Mouse (Mus musculus): ENCODE results near the gene Stoml2. TPM values are rescaled to one million over a fixed set of nuclear protein-coding genes. Genes with fewer than 3 reads are reported as not detected.

The Stoml2 gene
- total RNA-seq, 2 experiments from 2014 or later: 82.9 to 84.8 TPM

GRCm38 (mm10) chr4:43040881-43041547, 9.5 kb upstream of the Stoml2 start:
- intact Hi-C loops (cut with DNase I; ENCODE audit: low total_unique reads): no loop called here
- no peak for DNase-seq

DNA sequence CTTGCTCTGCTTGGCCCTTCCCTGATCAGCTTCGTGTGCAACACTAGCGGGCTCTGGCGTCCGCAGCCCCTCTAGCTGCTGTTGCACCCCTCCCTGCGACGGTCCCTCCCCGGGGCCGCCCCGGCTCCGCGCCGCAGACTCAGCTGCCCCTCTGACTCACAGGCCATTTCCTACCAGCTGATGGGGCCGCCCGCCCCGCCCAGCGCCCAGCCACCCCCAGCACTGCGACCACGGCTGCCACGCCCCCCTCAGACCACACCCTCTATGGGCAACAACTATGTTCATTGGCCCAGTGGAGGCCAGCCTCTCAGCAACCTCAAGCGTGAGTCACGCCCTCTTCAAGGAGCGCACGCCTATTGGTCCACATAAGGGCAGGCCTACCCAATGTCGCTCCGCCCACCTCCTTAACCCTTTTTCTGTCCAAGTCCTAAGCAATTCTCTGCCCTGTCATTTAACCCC, 8.6 kb upstream of the Stoml2 start:
- DNase-seq: peak; percentile 98
- intact Hi-C loops (cut with DNase I; ENCODE audit: low total_unique reads): no loop called here

- intact Hi-C loops (cut with DNase I; ENCODE audit: low total_unique reads): no loop called here
- DNase-seq: no peak
These were observed 8.1 kb upstream of the Stoml2 start for GRCm38 (mm10) chr4:43039609-43040008.

GRCm38 (mm10) chr4:43038567-43039495, 7.3 kb upstream of the Stoml2 start:
- intact Hi-C loops (cut with DNase I; ENCODE audit: low total_unique reads): no loop called here
- DNase-seq: peak; percentile 72

DNA sequence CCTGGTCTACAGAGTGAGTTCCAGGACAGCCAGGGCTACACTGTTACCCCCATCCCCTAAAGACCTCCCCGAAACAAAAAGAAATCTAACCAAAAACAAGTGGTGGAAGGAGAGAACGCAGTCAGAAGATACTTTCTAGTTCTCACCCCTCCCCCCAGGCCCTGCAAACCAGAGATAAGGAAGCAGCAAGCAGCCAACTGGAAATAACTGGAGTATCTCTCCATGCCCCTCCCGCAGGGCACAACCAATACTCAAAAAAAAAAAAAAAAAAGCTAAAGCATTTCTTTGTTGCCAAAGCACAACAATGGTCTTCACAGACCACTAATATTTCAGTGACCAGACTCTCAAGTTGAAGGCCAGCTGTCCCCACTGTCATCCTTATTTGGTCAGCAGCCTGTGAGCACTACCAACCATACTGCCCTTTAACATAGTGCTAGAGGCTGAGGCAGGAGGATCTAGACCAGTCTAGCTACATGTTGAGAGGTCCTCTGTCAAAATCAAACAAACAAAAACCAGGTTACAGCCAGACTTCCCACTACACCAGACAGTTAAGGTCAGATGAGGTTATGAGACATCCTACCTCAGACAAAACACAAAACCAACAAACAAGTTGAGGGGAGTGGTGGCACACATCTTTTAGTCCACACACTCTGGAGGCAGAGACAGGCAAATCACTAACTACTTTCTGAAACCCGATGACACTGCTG, 6.5 kb upstream of the Stoml2 start:
- DNase-seq: no peak

DNA sequence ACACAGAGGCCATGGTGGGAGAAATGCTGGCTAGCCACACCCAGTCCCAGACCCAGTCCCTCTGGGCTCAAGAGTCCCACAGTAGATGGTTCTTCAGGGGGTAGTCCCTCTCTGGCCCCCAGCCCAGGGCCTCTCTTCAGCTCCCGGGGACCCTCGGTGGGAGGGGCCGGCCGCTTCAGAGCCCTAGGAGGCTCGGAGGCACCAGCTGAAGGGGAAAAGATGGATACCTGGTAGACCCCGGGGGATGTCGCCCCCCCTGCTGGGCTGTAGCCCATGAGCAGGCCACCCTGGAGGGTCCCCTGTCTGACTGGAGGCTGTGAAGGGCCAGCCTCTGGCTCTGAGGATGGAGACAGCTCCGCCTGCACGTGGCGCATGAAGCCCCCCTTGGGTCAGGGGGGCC, 4.8 kb upstream of the Stoml2 start:
- intact Hi-C loops (cut with DNase I; ENCODE audit: low total_unique reads): no loop called here
- no peak for DNase-seq

More for the DNA sequence above, 6.5 kb upstream of the Stoml2 start:
- intact Hi-C loops (cut with DNase I; ENCODE audit: low total_unique reads): no loop called here

GRCm38 (mm10) chr4:43035851-43036250, 4.3 kb upstream of the Stoml2 start:
- DNase-seq: no peak
- intact Hi-C loops (cut with DNase I; ENCODE audit: low total_unique reads): no loop called here

DNA sequence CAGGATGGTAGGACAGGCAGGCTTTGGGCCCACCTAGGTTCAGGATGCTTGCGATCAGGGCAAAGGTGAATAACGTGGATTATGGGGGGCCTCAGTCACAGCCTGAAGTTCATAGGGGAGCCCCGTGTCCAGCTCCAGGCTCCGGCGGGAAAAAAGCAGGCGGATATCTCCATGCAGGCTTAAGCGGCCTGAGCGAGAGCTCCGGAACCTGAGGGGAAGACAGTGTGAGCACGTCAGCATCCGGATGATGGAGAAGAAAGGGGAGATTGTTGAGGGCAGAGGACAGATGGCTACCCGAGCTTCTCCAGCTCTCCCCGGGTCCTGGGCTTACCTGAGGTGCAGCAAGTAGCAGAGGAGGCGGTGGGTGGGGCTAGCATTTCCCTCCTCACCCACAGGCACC, 2.0 kb upstream of the Stoml2 start:
- DNase-seq: no peak
- intact Hi-C loops (cut with DNase I; ENCODE audit: low total_unique reads): no loop called here

GRCm38 (mm10) chr4:43032501-43032900, 991 bp upstream of the Stoml2 start:
- no peak for DNase-seq
- intact Hi-C loops (cut with DNase I; ENCODE audit: low total_unique reads): no loop called here

GRCm38 (mm10) chr4:43030780-43031230, 705 bp downstream of the Stoml2 start:
- intact Hi-C loops (cut with DNase I; ENCODE audit: low total_unique reads): no loop called here
- peak; percentile 46 for DNase-seq

DNA sequence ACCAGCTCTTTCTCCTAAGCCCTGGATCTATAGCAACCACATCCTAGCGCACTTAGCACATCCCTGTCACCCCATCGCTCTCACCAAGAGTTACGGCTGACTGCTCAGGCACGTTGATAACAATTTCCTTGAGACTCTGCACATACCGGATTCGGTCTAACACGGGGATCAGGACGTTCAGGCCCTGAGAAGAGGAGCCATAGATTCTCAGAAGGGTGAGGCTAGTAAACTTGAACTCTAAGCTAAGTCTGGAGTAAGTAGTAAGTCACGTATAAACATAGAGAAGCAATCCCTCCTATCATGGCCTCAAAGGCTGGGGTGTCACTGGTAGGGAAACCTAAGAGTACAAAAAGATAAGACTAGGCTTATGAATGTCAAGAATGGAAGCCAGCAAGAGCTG, 1.2 kb downstream of the Stoml2 start:
- intact Hi-C loops (cut with DNase I; ENCODE audit: low total_unique reads): no loop called here
- DNase-seq: no peak

- DNase-seq: no peak
- intact Hi-C loops (cut with DNase I; ENCODE audit: low total_unique reads): no loop called here
These were observed 1.8 kb downstream of the Stoml2 start for GRCm38 (mm10) chr4:43029749-43030148.

GRCm38 (mm10) chr4:43029121-43029520, 2.4 kb downstream of the Stoml2 start:
- intact Hi-C loops (cut with DNase I; ENCODE audit: low total_unique reads): no loop called here

GRCm38 (mm10) chr4:43025084-43025960, 6.2 kb downstream of the Stoml2 start, which contains the start of gene Pigo:
Gene Pigo, minus strand, starts transcription at chr4:43025819.
- DNase-seq: peak; percentile 94
- intact Hi-C loops (cut with DNase I; ENCODE audit: low total_unique reads): no loop called here

More at GRCm38 (mm10) chr4:43029121-43029520, 2.4 kb downstream of the Stoml2 start:
- no peak for DNase-seq

DNA sequence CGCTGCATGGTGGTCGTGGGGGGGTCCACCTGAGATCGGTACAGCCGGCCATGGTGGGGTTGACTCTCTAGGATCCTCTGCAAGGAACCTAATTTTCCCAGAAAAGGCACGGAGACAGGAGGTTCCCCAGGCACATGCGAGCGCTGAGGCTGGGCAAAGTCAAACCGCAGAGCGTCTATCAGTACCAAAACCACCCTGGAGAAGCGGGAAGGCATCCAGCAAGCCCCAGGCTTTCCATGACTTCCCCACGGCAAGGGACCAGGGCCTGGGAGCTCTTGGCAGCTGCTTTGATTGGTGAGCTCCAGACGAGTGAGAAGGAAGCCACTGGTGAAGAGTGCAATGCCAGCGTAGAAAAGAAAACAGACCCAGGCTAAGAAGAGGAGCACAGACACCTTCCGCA, 6.8 kb downstream of the Stoml2 start:
- DNase-seq: no peak
- intact Hi-C loops (cut with DNase I; ENCODE audit: low total_unique reads): no loop called here

GRCm38 (mm10) chr4:43021341-43021740, 10.2 kb downstream of the Stoml2 start:
- intact Hi-C loops (cut with DNase I; ENCODE audit: low total_unique reads): no loop called here
- no peak for DNase-seq

DNA sequence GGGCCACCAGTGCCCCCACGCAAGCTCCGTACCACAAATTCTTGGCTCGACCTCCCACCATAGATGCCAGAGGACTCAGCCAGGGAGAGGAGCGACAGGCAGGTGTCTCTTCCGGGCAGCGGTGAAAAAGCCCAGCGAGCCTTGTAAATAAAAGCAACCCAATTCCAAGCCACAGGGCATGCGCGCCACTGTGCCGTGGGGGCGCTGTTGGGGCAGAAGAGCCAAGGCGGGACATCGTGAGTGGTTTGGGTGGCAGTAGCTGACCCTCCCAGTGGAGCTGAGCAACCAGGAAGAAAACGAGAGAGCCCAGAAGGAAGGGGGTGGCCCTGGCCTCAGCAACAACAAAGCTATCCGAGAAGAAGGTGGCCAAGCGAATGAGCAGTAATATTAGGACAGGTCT, 10.6 kb downstream of the Stoml2 start:
- intact Hi-C loops (cut with DNase I; ENCODE audit: low total_unique reads): no loop called here
- no peak for DNase-seq

GRCm38 (mm10) chr4:43019641-43020465, 11.7 kb downstream of the Stoml2 start:
- DNase-seq: no peak
- intact Hi-C loops (cut with DNase I; ENCODE audit: low total_unique reads): no loop called here
